Mouse (Mus musculus) G1E (cell line): ENCODE data around the gene Psme4. TPM values are rescaled to one million over a fixed set of nuclear protein-coding genes. Genes with fewer than 3 reads are reported as not detected.
A peak's percentile ranks its signal among the peaks of the same experiment; 100 is the strongest.

ENCODE experiments used
- ATAC-seq: 2 replicates; pipeline ENCODE4 v1.8.0; 2016; ENCODE audit warnings: mild to moderate bottlenecking; ENCODE audit not compliant: insufficient number of reproducible peaks, poor library complexity, low FRiP score, severe bottlenecking; ENCODE audit errors: extremely low read depth
- DNase-seq: peaks from one replicate; pipeline ENCODE4 v3.0.0; 2012; ENCODE audit warnings: low spot score
- H3K27me3 ChIP-seq: 2 replicates; pipeline ENCODE4 v1.6.1; 2012; ENCODE audit warnings: mild to moderate bottlenecking, low read length, inconsistent platforms; ENCODE audit not compliant: insufficient read depth
- H3K36me3 ChIP-seq: replicated peaks from 2 replicates; pipeline ENCODE3; 2012; ENCODE audit warnings: mild to moderate bottlenecking, inconsistent platforms
- H3K4me1 ChIP-seq: 2 replicates; pipeline ENCODE4 v1.6.1; 2012; ENCODE audit warnings: low read depth, low read length, inconsistent platforms, mixed read lengths; ENCODE audit not compliant: insufficient read depth
- H3K4me3 ChIP-seq: 2 replicates; pipeline ENCODE4 v1.5.1; 2012; ENCODE audit warnings: low read depth, mild to moderate bottlenecking, inconsistent platforms, low read length, moderate library complexity, mixed read lengths
- H3K9me3 ChIP-seq: replicated peaks from 2 replicates; pipeline ENCODE4 v1.6.1; 2012; ENCODE audit warnings: inconsistent platforms
- CTCF ChIP-seq: IDR thresholded peaks from 2 replicates; pipeline ENCODE4 v1.5.1; 2012; ENCODE audit warnings: low read depth, low read length, inconsistent platforms, mixed read lengths
- GATA1 ChIP-seq: IDR thresholded peaks from 2 replicates; pipeline ENCODE4 v1.6.1; 2012; ENCODE audit warnings: borderline replicate concordance, low read length, inconsistent platforms, mixed read lengths
- GATA2 ChIP-seq: IDR thresholded peaks from 2 replicates; pipeline ENCODE4 v1.6.1; 2012; ENCODE audit warnings: low read depth, low read length, inconsistent platforms, borderline replicate concordance
- POLR2AphosphoS5 ChIP-seq: IDR thresholded peaks from 2 replicates; pipeline ENCODE4 v1.6.1; 2012; ENCODE audit warnings: low read depth, low read length, inconsistent platforms; ENCODE audit not compliant: insufficient replicate concordance
- TAL1 ChIP-seq: conservative IDR thresholded peaks from 2 replicates; pipeline ENCODE4 v1.6.1; 2012; ENCODE audit warnings: low read depth, low read length, inconsistent platforms, mixed read lengths
- polyA plus RNA-seq: library from polyadenylated mRNA; stranded (reverse); fragments of >175 nt; gene quantifications from 2 replicates; pipeline ENCODE4 v1.2.3, GENCODE M21; 2012
- total RNA-seq, 2 experiments: library from RNA; stranded (forward) in 1 of 2; stranded (reverse) in 1 of 2; fragments of 200-1000 nt in 1 of 2; fragments of >200 nt in 1 of 2; fragmentation: Nextera tagmentation in 1 of 2; gene quantifications; 2 replicates each; pipeline ENCODE4 v1.2.3; 2014 to 2017

The Psme4 gene
- total and polyA plus RNA-seq, 3 experiments = 7.0 to 156 (median 94.5) TPM

GRCm38 (mm10) chr11:30781612-30782011 lies 10.1 kb downstream of the Psme4 start:
- no peak for DNase-seq
- Histone ChIP-seq H3K36me3 (peaks cover 8% of the 10 kb centered on the region), H3K9me3 (no peaks in the 10 kb centered on the region), H3K4me3 (no peak overlapping the region), H3K4me1 (peaks cover 26% of the 10 kb centered on the region), H3K27me3 (no peaks in the 10 kb centered on the region)
- no peak for TF ChIP-seq GATA2
- no peak for TF ChIP-seq POLR2AphosphoS5
- TF ChIP-seq CTCF = no peak
- TF ChIP-seq GATA1 = no peak
- TF ChIP-seq TAL1 = no peak
- ATAC-seq = no peak

DNA sequence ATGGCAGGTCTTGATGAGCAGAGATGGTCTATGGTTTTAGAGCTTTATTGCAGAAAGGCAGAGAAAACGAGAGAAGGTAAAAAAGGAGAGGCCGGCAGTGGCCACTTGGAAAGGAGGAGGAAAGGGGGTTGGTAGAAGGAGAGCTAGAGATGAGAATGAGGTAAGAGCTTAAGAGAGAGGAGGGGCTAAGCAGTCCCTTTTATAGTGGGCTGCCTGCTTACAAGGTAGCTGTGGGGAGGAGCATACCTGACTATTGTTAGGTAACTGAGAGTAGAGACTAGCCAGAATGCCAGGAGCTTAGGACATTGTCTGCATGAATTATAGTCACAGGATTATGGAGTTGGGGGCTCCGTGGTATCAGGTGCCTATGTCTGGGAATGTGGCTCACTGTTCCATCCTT lies 14.0 kb downstream of the Psme4 start:
- Histone ChIP-seq H3K27me3 (no peaks in the 10 kb centered on the region), H3K36me3 (peaks cover 6% of the 10 kb centered on the region), H3K4me1 (peaks cover 9% of the 10 kb centered on the region), H3K9me3 (no peaks in the 10 kb centered on the region), H3K4me3 (no peak overlapping the region)
- no peak for DNase-seq
- TF ChIP-seq CTCF (no peak), GATA1 (no peak), POLR2AphosphoS5 (no peak), GATA2 (no peak), TAL1 (no peak)
- ATAC-seq = no peak

GRCm38 (mm10) chr11:30786230-30786983 lies 14.9 kb downstream of the Psme4 start:
- TF ChIP-seq TAL1 (no peak), GATA1 (no peak), POLR2AphosphoS5 (no peak), GATA2 (no peak), CTCF (no peak)
- H3K4me3 ChIP-seq = no peak overlapping the region
- ATAC-seq = no peak
- no peaks in the 10 kb centered on the region for H3K27me3 ChIP-seq
- peaks cover 6% of the 10 kb centered on the region for H3K4me1 ChIP-seq
- no peak for DNase-seq
- peaks cover 8% of the 10 kb centered on the region for H3K36me3 ChIP-seq
- no peaks in the 10 kb centered on the region for H3K9me3 ChIP-seq

DNA sequence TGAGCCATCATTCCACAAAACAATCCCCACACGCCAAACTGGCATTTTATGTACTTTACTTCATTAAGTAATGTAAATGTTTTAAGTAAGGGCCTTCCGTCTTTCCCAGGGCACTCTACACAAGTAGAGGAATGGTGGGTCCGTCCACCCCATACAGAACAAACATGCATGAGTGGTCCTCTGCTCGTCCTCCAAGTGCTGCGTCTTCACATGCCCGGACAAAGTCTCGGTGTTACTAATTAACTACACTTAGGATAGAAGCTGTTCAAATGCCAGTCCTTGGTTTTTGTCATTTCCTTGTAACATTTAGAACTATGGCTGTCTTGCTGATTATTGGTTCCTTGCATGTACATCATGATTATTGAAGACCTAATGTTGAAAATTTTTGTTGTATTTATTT lies 21.2 kb downstream of the Psme4 start:
- H3K4me3 ChIP-seq = no peak overlapping the region
- H3K9me3 ChIP-seq = no peaks in the 10 kb centered on the region
- no peaks in the 10 kb centered on the region for H3K27me3 ChIP-seq
- no peak for ATAC-seq
- no peaks in the 10 kb centered on the region for H3K4me1 ChIP-seq
- no peak for DNase-seq
- peaks cover 33% of the 10 kb centered on the region for H3K36me3 ChIP-seq
- TF ChIP-seq GATA2 (no peak), POLR2AphosphoS5 (no peak), TAL1 (no peak), CTCF (no peak), GATA1 (no peak)

GRCm38 (mm10) chr11:30793753-30794152 lies 22.2 kb downstream of the Psme4 start:
- TF ChIP-seq TAL1 (no peak), CTCF (no peak), GATA1 (no peak), POLR2AphosphoS5 (no peak), GATA2 (no peak)
- no peak for ATAC-seq
- no peaks in the 10 kb centered on the region for H3K9me3 ChIP-seq
- DNase-seq = no peak
- H3K4me1 ChIP-seq = peaks cover 3% of the 10 kb centered on the region
- no peaks in the 10 kb centered on the region for H3K27me3 ChIP-seq
- H3K36me3 ChIP-seq = peaks cover 40% of the 10 kb centered on the region
- no peak overlapping the region for H3K4me3 ChIP-seq

GRCm38 (mm10) chr11:30797236-30797635 lies 25.7 kb downstream of the Psme4 start:
- no peak for ATAC-seq
- no peaks in the 10 kb centered on the region for H3K9me3 ChIP-seq
- peaks cover 38% of the 10 kb centered on the region for H3K36me3 ChIP-seq
- peaks cover 6% of the 10 kb centered on the region for H3K4me1 ChIP-seq
- TF ChIP-seq TAL1 (no peak), POLR2AphosphoS5 (no peak), GATA2 (no peak), GATA1 (no peak), CTCF (no peak)
- H3K27me3 ChIP-seq = no peaks in the 10 kb centered on the region
- no peak for DNase-seq
- no peak overlapping the region for H3K4me3 ChIP-seq

DNA sequence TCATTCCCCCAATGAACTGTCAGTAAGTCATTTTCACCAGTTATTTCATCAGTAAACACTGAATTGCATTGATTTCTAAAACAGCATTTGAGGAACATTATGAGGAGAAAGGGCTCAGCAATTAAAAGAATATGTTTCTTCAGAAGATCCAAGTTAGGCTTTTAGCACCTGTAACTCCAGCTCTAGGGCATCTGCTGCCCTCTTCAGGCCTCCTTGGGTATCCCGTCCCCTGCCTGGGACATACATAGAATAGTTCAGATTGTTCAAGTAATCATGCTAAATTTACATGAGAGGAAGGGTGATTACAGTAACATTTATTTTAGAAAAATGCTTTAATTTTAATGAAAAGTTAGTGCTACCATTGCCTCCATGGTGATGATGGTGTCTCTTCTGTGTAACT lies 28.0 kb downstream of the Psme4 start:
- ATAC-seq = 0 out of 2 replicates have a peak, but pooled peaks have one; percentile 45
- no peak overlapping the region for H3K4me3 ChIP-seq
- peaks cover 6% of the 10 kb centered on the region for H3K4me1 ChIP-seq
- peaks cover 22% of the 10 kb centered on the region for H3K36me3 ChIP-seq
- no peaks in the 10 kb centered on the region for H3K9me3 ChIP-seq
- DNase-seq = no peak
- no peaks in the 10 kb centered on the region for H3K27me3 ChIP-seq
- TF ChIP-seq TAL1 = no peak
- no peak for TF ChIP-seq GATA2
- TF ChIP-seq CTCF = 0 out of 2 replicates have a peak, but pooled peaks have one; percentile 22
- no peak for TF ChIP-seq GATA1
